Mouse (Mus musculus): ENCODE measurements at regions not wholly inside any gene's neighbourhood (a gene's known extent, or its start where the extent isn't known, plus 50 kb on each side); places are given as distances from the start of the nearest gene placed in this dataset.

DNA sequence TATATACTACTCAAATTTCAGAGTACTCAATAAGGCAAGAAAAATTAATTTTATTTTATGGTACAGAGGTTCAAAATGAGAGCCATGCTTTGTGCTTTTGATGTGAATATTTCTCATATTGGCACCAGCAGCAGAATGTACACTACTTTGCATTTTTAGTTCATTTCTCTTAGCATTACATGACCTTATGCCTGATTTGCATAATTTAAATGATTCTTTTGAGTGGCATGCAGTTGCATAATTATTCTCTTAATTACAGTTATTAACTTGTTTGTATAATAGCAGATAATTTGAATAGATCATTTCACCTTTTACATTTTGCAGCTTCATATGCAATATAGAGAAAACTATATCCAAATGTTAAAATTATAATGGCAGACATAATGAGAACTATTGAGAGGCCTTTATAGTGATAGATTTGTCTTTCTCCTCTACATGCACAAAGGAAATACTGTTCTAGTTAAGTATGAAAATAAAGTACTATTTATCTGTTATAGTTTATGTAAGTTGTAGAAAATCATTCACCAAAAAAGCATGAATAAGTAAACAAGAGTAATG is 374.6 kb downstream of the Tmem161b start:
- TF ChIP-seq CTCF (IDR thresholded peaks at IDR 0.05; ENCODE audit: low read depth) (no peak), EP300 (optimal IDR thresholded peaks at IDR 0.05) (no peak)
